Mouse (Mus musculus): ENCODE data around the gene Slc36a3.

Slc36a3 gene

GRCm38 (mm10) chr11:55151608-55152007 is at the start of gene Slc36a3:
Gene Slc36a3, minus strand, starts transcription at chr11:55151708.
- no peak for DNase-seq (ENCODE audit: low spot score)

- no peak for DNase-seq (ENCODE audit: low spot score)
Observed at GRCm38 (mm10) chr11:55197740-55198510, 46.4 kb upstream of the Slc36a3 start.

GRCm38 (mm10) chr11:55197086-55197485 is 45.6 kb upstream of the Slc36a3 start:
- no peak for DNase-seq (ENCODE audit: low spot score)

- DNase-seq (ENCODE audit: low spot score) = no peak
Observed at GRCm38 (mm10) chr11:55190216-55190615, 38.7 kb upstream of the Slc36a3 start.

- DNase-seq (ENCODE audit: low spot score) = no peak
Observed at GRCm38 (mm10) chr11:55187777-55188176, 36.3 kb upstream of the Slc36a3 start.

GRCm38 (mm10) chr11:55187292-55187691 is 35.8 kb upstream of the Slc36a3 start:
- DNase-seq (ENCODE audit: low spot score) = no peak

GRCm38 (mm10) chr11:55184733-55185291 is 33.3 kb upstream of the Slc36a3 start, which contains the start of gene Slc36a2:
Gene Slc36a2, minus strand, starts transcription at chr11:55185077.
- DNase-seq (ENCODE audit: low spot score) = no peak

GRCm38 (mm10) chr11:55184246-55184645 is 32.7 kb upstream of the Slc36a3 start:
- no peak for DNase-seq (ENCODE audit: low spot score)

- DNase-seq (ENCODE audit: low spot score) = no peak
Observed at GRCm38 (mm10) chr11:55183124-55183523, 31.6 kb upstream of the Slc36a3 start.

GRCm38 (mm10) chr11:55179856-55180255 is 28.3 kb upstream of the Slc36a3 start:
- DNase-seq (ENCODE audit: low spot score) = no peak

- DNase-seq (ENCODE audit: low spot score) = no peak
Observed at GRCm38 (mm10) chr11:55178830-55179229, 27.3 kb upstream of the Slc36a3 start.

GRCm38 (mm10) chr11:55170501-55170900 is 19.0 kb upstream of the Slc36a3 start:
- DNase-seq (ENCODE audit: low spot score) = no peak

- no peak for DNase-seq (ENCODE audit: low spot score)
Observed at GRCm38 (mm10) chr11:55168914-55169313, 17.4 kb upstream of the Slc36a3 start.

GRCm38 (mm10) chr11:55168504-55168903 is 17.0 kb upstream of the Slc36a3 start:
- no peak for DNase-seq (ENCODE audit: low spot score)

- DNase-seq (ENCODE audit: low spot score) = no peak
Observed at GRCm38 (mm10) chr11:55165748-55166147, 14.2 kb upstream of the Slc36a3 start.

GRCm38 (mm10) chr11:55164723-55165122 is 13.2 kb upstream of the Slc36a3 start:
- peak; percentile 15 for DNase-seq (ENCODE audit: low spot score)

- DNase-seq (ENCODE audit: low spot score) = peak; percentile 10
Observed at GRCm38 (mm10) chr11:55162670-55163069, 11.2 kb upstream of the Slc36a3 start.

- peak; percentile 69 for DNase-seq (ENCODE audit: low spot score)
Observed at GRCm38 (mm10) chr11:55158785-55159359, 7.4 kb upstream of the Slc36a3 start.

- DNase-seq (ENCODE audit: low spot score) = peak; percentile 29
Observed at GRCm38 (mm10) chr11:55155070-55155421, 3.5 kb upstream of the Slc36a3 start.

GRCm38 (mm10) chr11:55154398-55155069 is 3.0 kb upstream of the Slc36a3 start:
- DNase-seq (ENCODE audit: low spot score) = no peak

GRCm38 (mm10) chr11:55148461-55148860 is 3.0 kb downstream of the Slc36a3 start:
- DNase-seq (ENCODE audit: low spot score) = no peak

- DNase-seq (ENCODE audit: low spot score) = no peak
Observed at GRCm38 (mm10) chr11:55147423-55147822, 4.1 kb downstream of the Slc36a3 start.

- no peak for DNase-seq (ENCODE audit: low spot score)
Observed at GRCm38 (mm10) chr11:55146855-55147254, 4.7 kb downstream of the Slc36a3 start.
